Mouse (Mus musculus) brain, adult 2 months (tissue): ENCODE results near the gene Gmps.

Experiments
- DNase-seq: peaks from one replicate; pipeline ENCODE4 v3.0.0; 2011; ENCODE audit warnings: low read depth, low spot score

The Gmps gene

DNA sequence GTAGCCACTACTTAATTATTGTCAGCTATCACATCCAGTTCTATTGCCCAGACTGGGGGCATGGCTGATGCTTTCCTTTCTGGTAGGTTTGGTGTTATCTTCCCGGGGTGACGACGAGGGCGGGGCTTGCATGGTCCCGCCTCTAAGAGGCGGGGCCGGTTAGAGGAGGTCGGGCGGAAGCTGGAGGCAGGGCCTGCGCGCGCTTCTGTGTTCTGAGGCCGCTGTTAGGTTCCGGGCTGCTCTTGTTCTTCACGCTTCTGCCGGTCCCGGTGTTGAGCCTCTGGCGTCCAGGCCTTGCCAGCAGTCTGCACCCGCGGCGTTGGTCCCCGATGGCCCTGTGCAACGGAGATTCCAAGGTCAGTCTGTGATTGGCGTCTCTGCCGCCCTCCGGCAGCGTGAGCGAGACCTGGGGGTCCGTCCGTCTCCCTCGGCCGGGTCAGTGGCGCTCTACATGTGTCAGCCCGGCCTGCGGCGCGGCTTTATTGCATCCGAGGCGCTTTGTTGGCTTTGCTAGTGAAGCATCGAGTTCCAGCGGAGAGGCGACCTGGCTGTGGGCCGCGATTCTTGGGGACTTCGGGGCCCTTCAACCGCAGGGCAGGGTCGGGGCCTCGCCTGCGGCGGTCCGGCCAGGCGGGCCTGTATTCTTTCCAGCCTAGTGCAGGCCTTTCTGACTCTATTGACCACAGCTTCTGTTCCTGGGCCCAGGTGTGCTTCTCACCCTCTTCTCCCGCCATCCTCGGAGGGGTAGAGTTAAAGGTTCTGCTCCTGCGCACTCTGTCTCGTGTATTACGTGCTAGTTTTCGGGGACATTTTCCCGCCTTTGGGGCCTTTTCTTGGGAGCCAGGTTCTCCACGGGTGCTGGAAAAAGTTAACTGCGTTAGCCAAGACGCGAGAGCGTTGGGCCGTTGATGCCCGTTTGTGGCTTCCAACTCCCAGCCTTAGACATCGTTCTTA lies at the start of gene Gmps:
Gmps (plus strand) TSS at position 152 of the 954 bp plus-strand sequence.
- DNase-seq, result peak; percentile 97

DNA sequence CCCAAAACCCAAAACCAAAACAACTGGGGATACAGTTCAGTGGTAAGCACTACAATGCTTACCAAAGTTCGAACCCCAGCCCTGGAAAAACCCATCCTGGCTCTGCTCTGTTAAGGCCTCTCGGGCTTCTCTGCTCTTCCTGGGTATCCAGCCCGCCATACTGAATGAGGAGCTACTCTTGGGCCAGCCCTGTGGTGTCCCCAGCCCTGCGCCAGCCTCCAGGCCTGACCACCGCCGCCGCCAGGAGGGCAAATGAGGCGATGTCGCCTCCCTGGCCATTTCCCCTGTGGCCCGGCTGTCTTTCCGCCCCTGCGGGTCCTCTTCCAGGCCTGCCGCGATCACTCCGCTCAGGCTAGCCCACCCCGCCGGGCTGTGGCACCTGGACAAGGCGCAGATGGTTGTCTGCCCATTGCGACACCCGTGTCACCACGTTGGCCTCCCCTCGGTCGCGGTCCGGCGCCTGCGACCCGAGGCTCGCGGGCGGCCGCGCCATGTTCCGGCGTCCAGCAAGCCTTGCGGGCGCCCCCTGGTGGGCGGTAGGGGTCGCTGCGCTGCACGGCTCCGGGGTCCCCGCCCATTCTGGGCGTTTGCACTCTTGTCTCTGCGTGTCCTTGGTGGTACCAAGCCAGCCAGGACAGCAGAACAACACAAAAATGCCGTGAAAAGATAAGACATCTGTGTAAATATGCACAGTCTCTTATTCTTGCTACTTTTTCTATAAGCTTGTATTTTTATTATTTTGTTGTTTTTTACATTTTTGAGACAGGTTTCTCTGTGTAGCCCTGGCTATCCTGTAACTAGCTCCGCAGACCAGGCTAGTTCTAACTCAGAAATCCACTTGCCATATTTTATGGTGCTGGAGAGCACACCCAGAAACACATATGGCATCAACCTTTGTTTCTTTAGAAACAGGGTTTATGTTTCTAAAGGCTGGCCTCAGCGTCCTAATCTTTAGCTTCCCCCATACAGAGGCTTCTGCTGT lies 46.7 kb upstream of the Gmps start, which contains the start of gene E130311K13Rik:
E130311K13Rik (minus strand) TSS at position 595 of the 982 bp plus-strand sequence.
- peak; percentile 90 for DNase-seq

- DNase-seq, result no peak
Observed at GRCm38 (mm10) chr3:63938928-63939327, 37.0 kb upstream of the Gmps start.

- peak; percentile 89 for DNase-seq
Observed at GRCm38 (mm10) chr3:63941204-63941850, 34.6 kb upstream of the Gmps start.

GRCm38 (mm10) chr3:63949837-63950236 lies 26.1 kb upstream of the Gmps start:
- no peak for DNase-seq

- DNase-seq, result peak; percentile 16
Observed at GRCm38 (mm10) chr3:63963421-63964099, 12.3 kb upstream of the Gmps start.

GRCm38 (mm10) chr3:63964100-63964921 lies 11.6 kb upstream of the Gmps start, which contains the start of gene Slc33a1:
Gene Slc33a1, minus strand, starts transcription at chr3:63964768.
- DNase-seq, result peak; percentile 100

DNA sequence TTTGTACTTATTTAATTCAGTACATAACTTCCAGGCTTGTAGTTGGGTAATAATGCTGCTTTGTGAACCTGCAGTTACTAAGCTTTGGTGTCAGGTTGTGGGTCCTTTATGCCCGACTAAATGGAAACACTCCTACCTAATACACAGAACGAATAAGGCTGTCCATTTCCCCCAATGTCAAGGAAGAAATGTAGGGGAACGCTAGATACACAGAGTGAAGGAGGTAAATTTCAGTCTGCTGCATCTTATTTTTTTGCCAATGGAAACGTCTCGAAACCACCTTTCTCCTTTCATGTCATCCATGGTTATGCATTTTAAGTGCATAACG lies 11.0 kb upstream of the Gmps start:
- DNase-seq, result no peak

DNA sequence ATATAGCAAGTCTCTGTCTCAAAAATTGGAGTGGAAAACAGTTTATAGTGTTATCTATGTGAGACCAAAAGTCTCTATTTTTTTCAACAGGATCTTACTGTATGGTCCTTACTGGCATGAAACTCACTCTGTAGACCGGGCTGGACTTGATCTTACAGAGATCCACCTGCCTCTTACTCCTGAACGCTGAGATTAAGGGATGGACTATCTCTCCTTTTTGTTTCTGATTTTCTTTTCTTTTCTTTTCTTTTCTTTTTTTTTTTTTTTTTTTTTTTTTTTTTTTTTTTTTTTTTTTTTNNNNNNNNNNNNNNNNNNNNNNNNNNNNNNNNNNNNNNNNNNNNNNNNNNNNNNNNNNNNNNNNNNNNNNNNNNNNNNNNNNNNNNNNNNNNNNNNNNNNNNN lies 10.0 kb upstream of the Gmps start:
- no peak for DNase-seq

DNA sequence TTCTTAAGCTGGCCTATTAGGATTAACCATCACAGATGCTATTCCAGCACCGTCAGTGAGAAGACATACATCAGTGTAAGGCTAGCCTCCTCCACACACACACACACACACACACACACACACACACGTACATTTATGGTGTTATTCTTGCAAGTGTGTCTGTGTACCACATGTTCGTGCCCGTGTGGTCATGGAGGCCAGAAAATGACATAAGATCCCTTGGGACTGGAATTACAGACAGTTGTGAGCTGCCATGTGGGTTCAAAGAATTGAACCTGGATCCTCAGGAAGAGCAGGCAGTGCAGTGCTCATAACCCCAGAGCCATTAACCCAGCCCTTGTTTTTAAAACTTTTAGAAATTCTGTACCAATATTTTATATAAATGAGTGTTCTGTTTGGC lies 2.0 kb downstream of the Gmps start:
- DNase-seq, result no peak

DNA sequence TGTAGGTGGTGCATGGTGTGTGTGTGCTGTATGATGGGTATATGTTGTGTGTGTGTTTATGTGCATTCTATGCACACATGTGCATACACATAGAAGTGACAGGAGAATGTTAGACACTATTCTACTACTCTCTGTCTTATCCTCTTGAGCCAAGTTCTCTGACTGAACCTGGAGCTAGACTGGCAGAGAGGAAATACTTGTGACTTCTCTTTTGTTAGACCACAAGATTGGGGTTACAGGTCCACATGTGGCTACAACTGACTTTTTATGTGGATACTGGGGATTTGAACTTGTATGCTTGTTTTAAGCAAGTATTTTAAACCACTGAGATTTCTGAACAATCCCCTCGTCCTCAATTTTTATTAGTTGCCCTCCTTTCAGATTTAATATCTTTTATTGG lies 10.8 kb downstream of the Gmps start:
- no peak for DNase-seq

- DNase-seq, result no peak
Observed at GRCm38 (mm10) chr3:63988722-63989440, 13.0 kb downstream of the Gmps start.

GRCm38 (mm10) chr3:64021436-64021835 lies 45.5 kb downstream of the Gmps start:
- no peak for DNase-seq

- DNase-seq, result no peak
Observed at GRCm38 (mm10) chr3:64021867-64022266, 46.0 kb downstream of the Gmps start.

GRCm38 (mm10) chr3:64029846-64030245 lies 53.9 kb downstream of the Gmps start:
- DNase-seq, result no peak

GRCm38 (mm10) chr3:64038136-64038841 lies 62.4 kb downstream of the Gmps start:
- DNase-seq, result no peak

DNA sequence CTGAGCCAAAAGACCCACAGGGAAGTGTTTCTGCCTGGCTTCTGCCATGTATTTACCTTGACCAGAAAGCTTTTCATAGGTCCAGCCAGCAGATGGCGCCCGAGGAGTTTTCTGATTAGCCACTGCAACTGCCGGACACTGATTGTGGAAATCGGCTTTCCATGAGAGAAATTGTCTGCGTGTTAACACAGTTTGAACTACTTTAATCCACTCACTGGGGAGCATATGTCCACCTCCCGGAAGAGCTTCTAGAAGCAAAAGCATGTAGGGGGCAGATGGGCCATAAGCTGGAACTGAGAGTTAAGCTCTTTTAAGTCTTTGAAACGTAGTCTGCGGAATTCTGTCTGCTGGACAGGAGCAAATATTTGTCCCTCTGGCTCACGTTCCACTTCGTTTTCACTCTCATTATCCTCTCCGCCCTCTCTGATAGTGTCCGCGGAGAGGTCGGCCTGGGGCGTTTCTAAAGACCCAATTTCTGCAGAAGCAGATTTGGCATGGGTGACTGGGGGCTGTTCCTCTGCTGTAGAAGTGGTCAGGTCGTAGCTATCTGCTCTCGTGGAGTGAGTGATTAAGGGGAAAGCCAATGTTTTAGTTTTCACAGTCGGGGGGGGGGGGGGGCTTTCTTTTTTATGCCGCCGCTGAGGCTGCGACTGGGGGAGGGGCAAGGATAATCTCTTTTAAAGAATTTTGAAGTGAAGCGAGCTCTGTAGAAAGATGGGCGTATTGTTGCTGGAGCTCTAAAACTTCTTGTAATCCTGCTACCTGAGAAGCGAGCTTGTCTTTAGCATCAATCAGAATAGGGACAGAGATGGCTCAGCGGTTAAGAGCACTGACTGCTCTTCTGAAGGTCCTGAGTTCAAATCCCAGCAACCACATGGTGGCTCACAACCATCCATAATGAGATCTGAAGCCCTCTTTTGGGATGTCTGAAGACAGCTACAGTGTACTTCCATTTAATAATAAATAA lies 64.2 kb downstream of the Gmps start:
- DNase-seq, result peak; percentile 89
